Mouse (Mus musculus): Measurements from ENCODE around the gene Pde4d. TPM values are rescaled to one million over a fixed set of nuclear protein-coding genes. Genes with fewer than 3 reads are reported as not detected.

Gene Pde4d
- polyA plus RNA-seq, 1 experiment from 2014 or later: 23.8 TPM

DNA sequence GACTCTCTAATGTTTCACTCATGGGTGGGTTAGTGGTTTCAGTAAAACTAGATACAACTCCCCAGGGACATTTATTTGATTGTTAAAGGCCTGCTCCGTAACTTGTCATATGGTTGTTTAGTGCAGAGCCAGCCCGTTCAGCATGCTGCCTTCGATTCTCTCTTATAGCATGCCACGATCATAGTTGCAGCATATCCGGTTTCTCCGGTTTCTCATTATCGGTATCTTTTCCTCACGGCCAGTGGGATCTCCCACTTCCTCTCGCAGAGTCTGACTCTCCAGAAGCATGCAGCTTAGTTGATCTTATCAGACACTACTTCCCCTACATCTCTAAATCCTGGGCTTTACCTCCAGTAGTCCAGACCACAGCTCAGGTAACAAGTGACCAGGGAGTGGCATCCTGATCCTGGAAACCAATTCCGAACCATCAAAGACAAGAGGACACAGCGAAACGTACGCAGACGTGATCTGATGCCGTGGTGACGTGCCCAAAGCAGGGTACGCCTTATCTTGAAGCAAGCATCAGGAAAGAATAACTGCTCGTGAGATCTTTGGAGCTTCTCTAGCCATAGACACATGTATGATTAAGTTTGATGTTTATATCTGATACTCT, 782.2 kb downstream of the Pde4d start:
- ATAC-seq (ENCODE audit: extremely low read depth, insufficient number of reproducible peaks, low FRiP score, low TSS enrichment): no peak
- Histone ChIP-seq H3K4me1 (peaks cover 40% of the 10 kb centered on the region), H3K36me3 (no peaks in the 10 kb centered on the region), H3K4me2 (peak overlapping the region; percentile 33; the same call in 1 of the 2 replicates), H3K4me3 (no peak overlapping the region), H3K9me3 (no peaks in the 10 kb centered on the region), H3K9ac (no peak overlapping the region), H3K27me3 (replicated peaks) (no peaks in the 10 kb centered on the region), H3K27ac (replicated peaks) (peak overlapping the region; percentile 54)
- 58% methylated on average over 18 of the region's 18 CpGs for WGBS

DNA sequence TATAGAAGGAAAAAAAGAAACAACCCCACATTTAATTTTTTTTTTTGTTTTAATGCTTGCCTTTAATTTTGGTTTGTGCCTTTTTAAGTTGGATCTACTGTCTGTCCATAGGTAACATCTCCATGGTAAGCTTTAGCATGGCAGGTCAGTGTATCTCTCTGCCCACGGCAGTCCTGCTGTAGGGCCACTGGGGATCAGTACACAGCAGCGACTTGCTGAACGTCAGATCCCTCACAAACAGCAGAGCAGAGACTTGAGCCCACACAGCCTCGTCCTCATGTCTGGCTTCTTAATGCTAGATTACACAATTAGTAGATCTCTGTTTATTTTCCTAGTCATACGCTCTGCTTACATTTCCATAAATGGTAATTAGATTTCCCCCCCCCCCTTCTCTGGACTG, 782.8 kb downstream of the Pde4d start:
- Histone ChIP-seq H3K9me3 (no peaks in the 10 kb centered on the region), H3K36me3 (no peaks in the 10 kb centered on the region), H3K27me3 (replicated peaks) (no peaks in the 10 kb centered on the region), H3K4me2 (no peak overlapping the region), H3K9ac (no peak overlapping the region), H3K27ac (replicated peaks) (peak overlapping the region; percentile 54), H3K4me3 (no peak overlapping the region), H3K4me1 (peaks cover 40% of the 10 kb centered on the region)
- 62% methylated on average over 5 of the region's 5 CpGs for WGBS
- no peak for ATAC-seq (ENCODE audit: extremely low read depth, insufficient number of reproducible peaks, low FRiP score, low TSS enrichment)

DNA sequence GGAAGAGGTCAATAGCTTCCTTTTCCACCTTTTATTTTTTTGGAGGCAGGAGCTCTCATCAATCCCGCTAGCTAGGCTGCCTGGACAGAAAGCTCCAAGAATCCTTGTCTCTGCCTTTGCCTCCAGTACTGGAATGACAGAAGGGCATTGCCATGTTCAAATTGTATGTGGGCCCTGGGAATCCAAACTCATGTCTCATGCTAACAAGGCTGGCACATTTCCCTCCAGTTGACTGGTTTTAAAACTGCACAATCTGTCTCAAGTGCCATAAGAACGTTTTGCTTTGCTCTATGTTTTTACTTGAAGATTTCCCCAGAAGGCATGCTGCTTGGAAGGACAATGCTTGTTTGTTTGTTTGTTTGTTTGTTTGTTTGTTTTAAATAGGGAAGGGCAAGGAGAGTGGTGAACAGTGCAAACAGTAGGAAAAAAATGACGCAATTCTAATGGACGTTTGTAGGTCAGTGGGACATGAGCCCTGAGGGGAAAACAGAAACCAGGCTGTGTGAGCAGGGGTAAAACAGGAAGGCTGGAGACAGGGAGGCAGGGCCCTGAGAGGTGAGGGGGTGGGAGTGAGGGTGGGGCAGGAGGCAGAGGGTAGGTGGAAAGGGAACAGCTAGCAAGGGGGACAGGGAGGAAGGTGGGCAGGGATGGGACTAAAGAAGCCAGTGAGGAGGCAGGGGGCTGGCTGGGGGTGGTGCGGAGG, 784.3 kb downstream of the Pde4d start:
- no peak overlapping the region for H3K4me2 ChIP-seq
- WGBS: 43% methylated on average over 5 of the region's 5 CpGs
- H3K4me3 ChIP-seq: no peak overlapping the region
- no peaks in the 10 kb centered on the region for H3K36me3 ChIP-seq
- no peak overlapping the region for H3K9ac ChIP-seq
- peak overlapping the region; percentile 37; the same call in 1 of the 2 replicates for H3K27ac ChIP-seq (replicated peaks)
- peaks cover 49% of the 10 kb centered on the region for H3K4me1 ChIP-seq
- ATAC-seq (ENCODE audit: extremely low read depth, insufficient number of reproducible peaks, low FRiP score, low TSS enrichment): no peak
- H3K27me3 ChIP-seq (replicated peaks): no peaks in the 10 kb centered on the region
- H3K9me3 ChIP-seq: no peaks in the 10 kb centered on the region

DNA sequence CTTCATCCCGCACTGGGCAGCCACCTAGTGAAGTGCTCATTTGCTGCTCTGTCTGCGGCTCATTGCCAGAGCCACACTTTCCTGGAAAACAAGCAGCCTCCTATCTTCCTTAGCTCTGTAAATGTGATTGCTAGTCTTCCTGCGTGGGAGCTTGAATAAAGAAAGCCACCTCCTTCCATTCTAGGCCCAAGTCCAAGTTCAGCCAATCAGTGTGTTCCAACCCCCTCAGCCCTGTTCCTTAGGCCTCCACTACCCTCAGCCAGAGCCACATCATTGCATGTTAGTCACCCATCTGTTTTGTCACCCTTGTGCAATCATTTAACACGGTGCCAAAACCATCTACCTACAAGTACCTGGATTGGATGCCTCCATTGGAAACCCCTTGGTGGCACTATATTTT, 786.3 kb downstream of the Pde4d start:
- Histone ChIP-seq H3K4me1 (peaks cover 34% of the 10 kb centered on the region), H3K36me3 (no peaks in the 10 kb centered on the region), H3K27me3 (replicated peaks) (no peaks in the 10 kb centered on the region), H3K9me3 (no peaks in the 10 kb centered on the region), H3K27ac (replicated peaks) (peak overlapping the region; percentile 68), H3K4me3 (no peak overlapping the region), H3K9ac (no peak overlapping the region), H3K4me2 (no peak overlapping the region)
- ATAC-seq (ENCODE audit: extremely low read depth, insufficient number of reproducible peaks, low FRiP score, low TSS enrichment): no peak
- 56% methylated on average over 4 of the region's 4 CpGs for WGBS

DNA sequence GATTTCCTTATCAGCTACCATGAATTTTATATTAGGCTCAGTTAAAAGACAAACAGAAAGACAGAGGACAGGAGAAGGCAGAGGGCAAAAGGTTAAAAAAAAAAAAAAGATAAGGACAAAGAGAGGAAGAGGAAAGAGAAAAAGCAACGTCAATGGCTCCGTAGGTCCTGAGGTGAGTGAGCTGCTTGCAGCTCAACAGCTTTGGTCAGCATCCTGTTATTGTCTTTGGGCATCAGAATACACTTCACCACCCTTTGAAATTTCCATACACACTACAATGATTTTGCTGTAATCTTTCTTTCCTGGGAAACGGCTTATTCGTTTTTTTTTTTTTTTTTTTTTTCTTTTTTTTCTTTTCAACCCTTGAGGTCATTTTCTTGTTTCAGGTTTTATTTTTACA, 788.9 kb downstream of the Pde4d start:
- Histone ChIP-seq H3K27me3 (replicated peaks) (no peaks in the 10 kb centered on the region), H3K4me2 (no peak overlapping the region), H3K27ac (replicated peaks) (peak overlapping the region; percentile 74), H3K4me1 (peaks cover 27% of the 10 kb centered on the region), H3K36me3 (no peaks in the 10 kb centered on the region), H3K9ac (no peak overlapping the region), H3K4me3 (no peak overlapping the region), H3K9me3 (no peaks in the 10 kb centered on the region)
- ATAC-seq (ENCODE audit: extremely low read depth, insufficient number of reproducible peaks, low FRiP score, low TSS enrichment): no peak
- WGBS: 33% methylated on average over 4 of the region's 4 CpGs

DNA sequence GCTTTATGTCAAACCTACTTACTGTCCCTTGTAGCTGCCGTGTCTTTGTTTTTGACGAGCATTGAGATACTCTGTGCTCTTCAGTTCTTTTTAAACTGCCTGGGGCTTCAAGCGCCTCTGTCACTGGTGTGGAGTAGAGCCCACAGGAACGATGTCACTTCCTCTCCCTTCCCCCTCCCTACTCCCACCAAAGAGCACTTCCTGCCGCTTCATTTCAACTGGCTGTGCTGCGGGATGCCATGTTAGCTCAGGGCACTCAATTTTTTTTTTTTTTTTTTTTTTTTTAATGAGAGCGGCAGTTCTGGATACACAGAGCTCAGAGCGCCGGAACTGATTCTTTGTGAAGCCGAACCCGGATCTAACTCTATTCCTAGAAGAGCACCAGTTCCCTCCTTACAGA, 789.5 kb downstream of the Pde4d start:
- Histone ChIP-seq H3K9me3 (no peaks in the 10 kb centered on the region), H3K4me2 (peak overlapping the region; percentile 26), H3K36me3 (no peaks in the 10 kb centered on the region), H3K4me1 (peaks cover 23% of the 10 kb centered on the region), H3K9ac (no peak overlapping the region), H3K27me3 (replicated peaks) (no peaks in the 10 kb centered on the region), H3K4me3 (no peak overlapping the region), H3K27ac (replicated peaks) (peak overlapping the region; percentile 72)
- no peak for ATAC-seq (ENCODE audit: extremely low read depth, insufficient number of reproducible peaks, low FRiP score, low TSS enrichment)
- 59% methylated on average over 11 of the region's 11 CpGs for WGBS

DNA sequence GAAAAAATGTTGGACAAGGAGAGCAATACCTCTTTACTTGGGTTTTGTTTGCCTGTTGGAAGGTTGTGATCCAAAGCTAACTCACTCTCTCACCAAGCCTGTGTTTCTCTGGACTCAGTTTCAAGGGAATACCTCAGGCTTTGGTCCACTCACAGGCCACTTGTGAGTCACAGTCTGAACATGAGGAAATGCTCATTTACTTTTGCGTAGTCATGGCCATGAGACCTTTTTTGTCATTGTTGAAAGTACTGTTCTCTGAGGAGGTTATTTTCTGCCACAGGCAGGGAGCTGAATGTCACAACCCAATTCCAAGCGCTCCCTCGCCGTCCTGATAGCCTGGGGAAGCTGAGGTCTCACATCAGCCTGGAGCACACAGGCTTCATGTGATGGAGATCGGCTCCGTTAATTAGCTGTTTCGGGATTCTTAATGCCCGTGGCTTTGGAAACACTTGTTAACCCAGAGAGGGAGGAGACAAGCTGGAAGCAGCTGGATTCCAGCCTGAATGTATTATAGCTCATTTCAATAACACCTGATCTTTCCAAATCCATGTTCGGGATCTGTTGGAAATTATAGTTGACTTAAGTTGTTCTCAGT, 792.8 kb downstream of the Pde4d start:
- no peak for ATAC-seq (ENCODE audit: extremely low read depth, insufficient number of reproducible peaks, low FRiP score, low TSS enrichment)
- no peak overlapping the region for H3K9ac ChIP-seq
- 77% methylated on average over 9 of the region's 9 CpGs for WGBS
- no peaks in the 10 kb centered on the region for H3K36me3 ChIP-seq
- H3K4me1 ChIP-seq: peaks cover 16% of the 10 kb centered on the region; the same call in 1 of the 2 replicates
- no peak overlapping the region for H3K27ac ChIP-seq (replicated peaks)
- H3K9me3 ChIP-seq: no peaks in the 10 kb centered on the region
- no peaks in the 10 kb centered on the region for H3K27me3 ChIP-seq (replicated peaks)
- no peak overlapping the region for H3K4me3 ChIP-seq
- no peak overlapping the region for H3K4me2 ChIP-seq

DNA sequence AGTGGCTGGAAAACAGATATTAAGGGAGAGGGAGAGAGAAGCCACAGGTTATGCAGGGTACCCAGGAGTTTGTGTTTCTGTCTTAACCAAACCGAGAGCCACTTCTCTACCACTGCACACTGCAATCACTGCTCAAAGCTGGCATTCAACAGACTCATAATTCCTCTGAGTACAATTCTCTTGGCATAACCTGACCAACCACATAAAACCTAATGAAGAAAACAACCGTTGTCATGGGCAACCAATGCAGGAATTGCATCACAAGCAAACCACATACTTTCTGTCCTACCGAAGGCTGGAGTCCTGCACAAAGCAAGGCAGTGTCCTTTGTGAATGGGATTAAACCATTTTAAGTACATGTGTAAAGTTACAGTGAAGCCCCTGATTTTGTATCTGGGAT, 793.4 kb downstream of the Pde4d start:
- H3K4me1 ChIP-seq: peaks cover 18% of the 10 kb centered on the region
- no peaks in the 10 kb centered on the region for H3K27me3 ChIP-seq (replicated peaks)
- 67% methylated on average over 3 of the region's 3 CpGs for WGBS
- H3K36me3 ChIP-seq: no peaks in the 10 kb centered on the region
- H3K9ac ChIP-seq: no peak overlapping the region
- H3K9me3 ChIP-seq: no peaks in the 10 kb centered on the region
- no peak overlapping the region for H3K4me3 ChIP-seq
- no peak overlapping the region for H3K27ac ChIP-seq (replicated peaks)
- H3K4me2 ChIP-seq: no peak overlapping the region
- no peak for ATAC-seq (ENCODE audit: extremely low read depth, insufficient number of reproducible peaks, low FRiP score, low TSS enrichment)

DNA sequence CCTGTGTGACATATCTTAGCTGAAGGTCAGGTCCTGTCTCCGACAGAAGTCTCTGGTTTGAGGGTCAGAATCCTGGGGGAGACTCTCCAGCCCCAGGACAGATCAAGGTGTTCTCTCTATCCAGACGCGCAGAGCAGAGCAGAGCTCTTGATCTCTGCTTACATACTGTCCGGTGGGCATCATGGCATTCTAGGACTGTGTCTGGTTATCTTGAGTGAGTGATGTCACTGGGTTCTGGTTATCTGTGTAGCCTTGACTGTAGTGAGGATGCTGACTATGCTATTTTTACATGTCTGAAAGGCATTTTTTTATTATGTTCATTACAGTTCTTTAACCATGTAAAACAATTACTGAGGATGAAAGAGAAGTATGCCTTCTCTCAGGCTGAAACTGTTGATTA, 797.3 kb downstream of the Pde4d start:
- H3K27me3 ChIP-seq (replicated peaks): no peaks in the 10 kb centered on the region
- no peak overlapping the region for H3K4me3 ChIP-seq
- ATAC-seq (ENCODE audit: extremely low read depth, insufficient number of reproducible peaks, low FRiP score, low TSS enrichment): no peak
- H3K36me3 ChIP-seq: no peaks in the 10 kb centered on the region
- 47% methylated on average over 4 of the region's 4 CpGs for WGBS
- peaks cover 15% of the 10 kb centered on the region for H3K4me1 ChIP-seq
- H3K4me2 ChIP-seq: no peak overlapping the region
- H3K9me3 ChIP-seq: no peaks in the 10 kb centered on the region
- H3K27ac ChIP-seq (replicated peaks): no peak overlapping the region
- no peak overlapping the region for H3K9ac ChIP-seq

DNA sequence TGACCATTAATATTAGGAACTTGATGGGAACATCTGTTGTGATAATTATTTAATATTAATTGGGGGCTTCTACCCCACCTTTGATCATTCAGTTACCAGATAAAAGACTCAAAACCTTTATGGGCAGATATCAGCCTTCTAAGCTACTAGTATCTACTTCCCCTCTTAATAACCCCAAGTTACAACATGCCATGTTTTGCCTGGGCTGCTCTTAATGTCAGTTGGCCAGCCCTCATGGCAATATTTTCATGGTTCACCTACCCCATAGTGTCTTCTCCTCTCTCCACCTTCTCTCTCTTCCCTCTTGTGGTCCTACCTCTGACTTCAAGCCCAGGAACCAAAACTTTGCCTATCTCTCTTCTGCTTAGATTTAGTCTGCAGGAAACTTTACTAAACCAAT, 799.6 kb downstream of the Pde4d start:
- Histone ChIP-seq H3K4me2 (no peak overlapping the region), H3K4me3 (no peak overlapping the region), H3K27me3 (replicated peaks) (no peaks in the 10 kb centered on the region), H3K4me1 (peaks cover 15% of the 10 kb centered on the region), H3K9me3 (no peaks in the 10 kb centered on the region), H3K9ac (no peak overlapping the region), H3K36me3 (no peaks in the 10 kb centered on the region), H3K27ac (replicated peaks) (no peak overlapping the region)
- no peak for ATAC-seq (ENCODE audit: extremely low read depth, insufficient number of reproducible peaks, low FRiP score, low TSS enrichment)

DNA sequence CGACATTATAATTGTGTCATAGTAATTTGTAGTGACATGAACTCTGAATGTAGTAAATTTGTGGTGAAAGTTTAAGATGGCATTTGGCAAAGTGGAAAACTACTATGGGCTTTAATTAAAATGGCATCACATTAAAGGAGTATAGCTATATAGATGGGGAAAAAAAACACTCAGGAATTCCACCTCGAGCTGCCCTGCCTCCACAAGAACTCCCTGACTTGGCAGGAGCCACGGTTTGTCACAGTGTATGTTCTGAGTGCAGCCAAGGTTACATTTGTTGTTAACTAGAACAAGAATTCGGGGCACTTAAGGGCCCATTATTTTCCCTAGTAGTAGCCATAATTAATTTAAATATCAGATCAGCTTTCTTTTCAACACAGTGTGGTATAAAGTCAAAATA, 805.9 kb downstream of the Pde4d start:
- H3K27ac ChIP-seq (replicated peaks): no peak overlapping the region
- H3K4me1 ChIP-seq: no peaks in the 10 kb centered on the region
- no peak for ATAC-seq (ENCODE audit: extremely low read depth, insufficient number of reproducible peaks, low FRiP score, low TSS enrichment)
- H3K4me2 ChIP-seq: no peak overlapping the region
- 53% methylated on average over 4 of the region's 4 CpGs for WGBS
- no peak overlapping the region for H3K9ac ChIP-seq
- no peaks in the 10 kb centered on the region for H3K27me3 ChIP-seq (replicated peaks)
- no peaks in the 10 kb centered on the region for H3K9me3 ChIP-seq
- H3K4me3 ChIP-seq: no peak overlapping the region
- H3K36me3 ChIP-seq: no peaks in the 10 kb centered on the region
